Mouse (Mus musculus): ENCODE data around the gene Ptprn. TPM values are rescaled to one million over a fixed set of nuclear protein-coding genes. Genes with fewer than 3 reads are reported as not detected.

Gene Ptprn
- polyA plus RNA-seq, 1 experiment from 2014 or later, result 0.54 TPM

DNA sequence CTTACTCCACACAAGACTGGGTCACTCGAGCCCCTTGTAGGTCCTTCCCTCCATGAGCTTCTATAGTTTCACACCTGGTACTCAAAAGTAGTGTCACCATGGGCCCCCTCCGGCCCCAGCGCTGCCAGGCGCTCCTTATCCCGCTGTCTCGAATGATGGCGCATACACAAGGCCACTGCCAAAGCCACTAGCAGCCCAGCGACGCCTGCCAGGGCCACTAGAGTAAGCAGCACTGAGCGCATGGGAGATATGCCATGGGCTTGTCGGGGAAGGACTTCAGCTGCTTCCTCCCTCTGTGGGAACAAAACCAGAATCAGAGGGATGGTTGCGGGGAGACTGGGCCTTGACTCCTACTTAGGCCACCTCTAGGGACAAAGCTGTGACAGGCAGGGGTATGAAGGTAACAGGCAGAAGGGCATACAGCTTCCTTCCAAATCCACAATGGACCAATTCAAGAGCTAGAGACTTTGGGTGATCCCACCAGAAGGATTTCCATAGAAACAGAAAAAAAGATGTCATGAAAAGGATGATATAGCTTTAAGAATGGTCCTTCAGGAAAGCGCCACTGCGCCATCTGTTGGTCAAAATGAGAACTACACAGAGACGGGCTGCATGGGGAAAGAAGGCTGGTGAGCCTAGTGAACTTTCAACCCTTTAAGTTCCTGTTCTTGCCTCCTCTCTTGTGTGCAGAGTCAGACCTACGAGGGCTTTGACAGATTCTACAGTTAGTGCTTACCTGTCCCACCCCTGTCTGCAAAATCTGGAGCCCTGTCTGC, 10.3 kb downstream of the Ptprn start:
- no peak for ATAC-seq (ENCODE audit: low FRiP score, low TSS enrichment)
- Histone ChIP-seq H3K4me1 (ENCODE audit: insufficient read depth, low read length) (no peaks in the 10 kb centered on the region; the same call in 1 of the 2 replicates), H3K9me3 (ENCODE audit: low read length) (no peaks in the 10 kb centered on the region), H3K9ac (replicated peaks; ENCODE audit: low read length) (no peak overlapping the region), H3K27me3 (ENCODE audit: insufficient read depth, low read length) (no peaks in the 10 kb centered on the region), H3K36me3 (ENCODE audit: insufficient read depth, low read length) (no peaks in the 10 kb centered on the region), H3K27ac (ENCODE audit: low read length) (no peak overlapping the region), H3K4me3 (ENCODE audit: low read length) (no peak overlapping the region), H3K4me2 (replicated peaks; ENCODE audit: low read depth, low read length) (no peak overlapping the region)
- WGBS, result 62% methylated on average over 16 of the region's 16 CpGs

DNA sequence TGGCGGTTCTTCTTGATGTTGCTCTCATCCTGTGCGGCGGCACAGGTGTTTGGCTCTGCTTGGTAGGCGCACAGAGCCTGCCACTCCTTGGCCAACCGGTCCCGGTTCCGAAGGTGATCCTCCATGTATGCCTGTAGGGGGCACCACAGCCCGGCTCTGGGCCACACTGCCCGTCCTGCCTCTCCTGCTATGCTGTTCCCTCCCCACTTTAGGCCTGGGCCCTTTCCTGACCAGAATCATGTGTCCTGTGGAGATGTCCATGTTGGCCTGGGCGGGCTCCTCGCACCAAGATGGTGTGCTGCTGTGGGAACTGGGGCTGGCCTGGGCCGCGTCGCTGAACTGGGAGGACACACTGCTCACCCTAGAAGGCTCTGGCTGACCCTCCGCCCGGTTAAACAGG, 11.3 kb downstream of the Ptprn start:
- peaks cover 6% of the 10 kb centered on the region for H3K4me1 ChIP-seq (ENCODE audit: insufficient read depth, low read length)
- no peak overlapping the region for H3K4me3 ChIP-seq (ENCODE audit: low read length)
- no peak overlapping the region for H3K9ac ChIP-seq (replicated peaks; ENCODE audit: low read length)
- H3K27ac ChIP-seq (ENCODE audit: low read length), result no peak overlapping the region
- no peak for ATAC-seq (ENCODE audit: low FRiP score, low TSS enrichment)
- H3K36me3 ChIP-seq (ENCODE audit: insufficient read depth, low read length), result no peaks in the 10 kb centered on the region
- H3K4me2 ChIP-seq (replicated peaks; ENCODE audit: low read depth, low read length), result no peak overlapping the region
- 79% methylated on average over 16 of the region's 16 CpGs for WGBS
- H3K9me3 ChIP-seq (ENCODE audit: low read length), result no peaks in the 10 kb centered on the region
- H3K27me3 ChIP-seq (ENCODE audit: insufficient read depth, low read length), result no peaks in the 10 kb centered on the region

- no peak overlapping the region for H3K4me3 ChIP-seq (ENCODE audit: low read length)
- no peak overlapping the region for H3K27ac ChIP-seq (ENCODE audit: low read length)
- no peak overlapping the region for H3K9ac ChIP-seq (replicated peaks; ENCODE audit: low read length)
- no peaks in the 10 kb centered on the region for H3K36me3 ChIP-seq (ENCODE audit: insufficient read depth, low read length)
- WGBS, result 69% methylated on average over 13 of the region's 13 CpGs
- 0 out of 2 replicates have a peak, but pooled peaks have one; percentile 6 for ATAC-seq (ENCODE audit: low FRiP score, low TSS enrichment)
- H3K4me1 ChIP-seq (ENCODE audit: insufficient read depth, low read length), result peaks cover 11% of the 10 kb centered on the region
- no peak overlapping the region for H3K4me2 ChIP-seq (replicated peaks; ENCODE audit: low read depth, low read length)
- H3K9me3 ChIP-seq (ENCODE audit: low read length), result no peaks in the 10 kb centered on the region
- no peaks in the 10 kb centered on the region for H3K27me3 ChIP-seq (ENCODE audit: insufficient read depth, low read length)
These were observed 12.0 kb downstream of the Ptprn start for GRCm38 (mm10) chr1:75252308-75252707.

DNA sequence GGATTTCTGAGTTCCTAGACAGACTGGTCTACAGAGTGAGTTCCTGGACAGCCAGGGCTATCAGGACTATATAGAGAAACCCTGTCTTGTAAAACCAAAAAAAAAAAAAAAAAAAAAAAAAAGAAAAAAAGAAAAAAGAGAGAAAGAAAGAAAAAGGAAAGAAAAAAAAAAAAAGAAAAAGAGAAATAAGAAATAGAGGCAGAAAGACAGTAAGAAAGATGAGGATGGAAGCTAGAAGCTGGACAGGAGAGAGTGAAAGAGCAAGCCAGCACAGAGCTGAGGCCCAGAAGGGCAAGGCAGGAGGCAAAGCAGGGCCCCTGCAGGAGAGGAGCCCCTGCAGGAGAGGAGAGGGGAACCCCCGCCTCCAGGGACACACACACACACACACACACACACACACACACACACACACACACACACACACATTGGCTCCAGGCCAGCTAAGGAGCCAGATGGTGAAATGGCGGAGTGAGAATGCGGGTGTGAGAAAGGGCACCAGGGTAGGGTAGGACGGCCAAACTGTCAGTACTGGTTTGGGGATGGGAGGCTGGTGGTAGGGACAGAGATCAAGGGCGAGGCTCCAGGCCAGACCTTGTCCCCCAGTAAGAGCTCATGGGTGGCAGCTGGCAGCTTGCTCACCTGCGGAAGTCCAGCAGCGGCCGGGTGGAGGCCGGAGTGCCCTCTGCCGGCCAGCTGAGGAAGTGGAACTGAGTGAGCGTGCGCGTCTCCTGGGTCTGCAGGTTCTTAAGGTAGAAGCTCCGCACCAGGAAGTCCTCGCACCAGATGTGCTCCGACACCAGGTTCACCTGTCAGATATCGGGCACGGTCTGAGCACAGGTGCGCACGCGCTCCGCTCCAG, 13.0 kb downstream of the Ptprn start:
- ATAC-seq (ENCODE audit: low FRiP score, low TSS enrichment), result peak; percentile 63
- Histone ChIP-seq H3K36me3 (ENCODE audit: insufficient read depth, low read length) (no peaks in the 10 kb centered on the region), H3K27me3 (ENCODE audit: insufficient read depth, low read length) (no peaks in the 10 kb centered on the region), H3K4me3 (ENCODE audit: low read length) (peak overlapping the region; percentile 24), H3K4me2 (replicated peaks; ENCODE audit: low read depth, low read length) (peak overlapping the region; percentile 48), H3K9me3 (ENCODE audit: low read length) (no peaks in the 10 kb centered on the region), H3K27ac (ENCODE audit: low read length) (no peak overlapping the region), H3K9ac (replicated peaks; ENCODE audit: low read length) (0 out of 2 replicates have a peak overlapping the region, but pooled peaks have one; percentile 3), H3K4me1 (ENCODE audit: insufficient read depth, low read length) (peaks cover 11% of the 10 kb centered on the region)
- 5% methylated on average over 22 of the region's 22 CpGs for WGBS

- 0 out of 2 replicates have a peak, but pooled peaks have one; percentile 21 for ATAC-seq (ENCODE audit: low FRiP score, low TSS enrichment)
- Histone ChIP-seq H3K27ac (ENCODE audit: low read length) (no peak overlapping the region), H3K4me3 (ENCODE audit: low read length) (no peak overlapping the region), H3K27me3 (ENCODE audit: insufficient read depth, low read length) (no peaks in the 10 kb centered on the region), H3K4me2 (replicated peaks; ENCODE audit: low read depth, low read length) (no peak overlapping the region), H3K36me3 (ENCODE audit: insufficient read depth, low read length) (no peaks in the 10 kb centered on the region), H3K9ac (replicated peaks; ENCODE audit: low read length) (no peak overlapping the region), H3K9me3 (ENCODE audit: low read length) (no peaks in the 10 kb centered on the region), H3K4me1 (ENCODE audit: insufficient read depth, low read length) (peaks cover 11% of the 10 kb centered on the region)
- WGBS, result 50% methylated on average over 3 of the region's 3 CpGs
These were observed 13.8 kb downstream of the Ptprn start for GRCm38 (mm10) chr1:75250498-75250897.

DNA sequence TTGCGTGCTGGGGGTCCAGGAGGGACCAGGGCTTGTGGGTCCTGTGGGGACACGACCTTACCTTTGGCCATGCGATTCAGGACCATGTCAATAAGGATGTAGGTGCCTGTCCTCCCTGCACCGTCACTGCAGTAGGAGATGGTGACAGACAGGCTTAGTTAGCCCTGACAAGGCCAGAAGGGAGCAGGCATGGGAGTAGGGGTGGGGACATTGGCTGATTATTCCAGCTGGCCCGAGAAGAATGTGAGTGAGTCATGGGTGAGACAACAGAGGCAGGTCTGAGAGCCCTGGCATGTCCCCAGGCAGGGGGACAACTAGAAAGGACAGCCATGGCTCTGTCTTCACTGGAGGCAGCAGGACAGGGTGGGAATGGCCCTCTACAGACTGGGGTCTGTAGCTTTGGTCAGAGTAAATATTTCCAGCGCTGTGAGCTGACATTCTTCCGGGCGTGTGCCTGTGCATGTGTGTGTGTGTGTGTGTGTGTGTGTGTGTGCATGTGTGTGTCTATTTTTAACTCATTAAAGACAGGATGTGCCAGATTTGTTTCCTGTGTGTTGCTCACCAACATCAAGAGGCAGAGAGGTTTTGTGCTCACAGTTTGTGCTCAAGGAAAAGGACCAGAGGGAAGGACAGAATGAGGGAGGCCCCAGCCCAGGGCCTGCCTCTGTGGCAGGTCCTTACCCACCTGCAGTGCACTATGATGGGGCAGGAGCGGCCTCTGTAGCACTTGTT, 16.1 kb downstream of the Ptprn start:
- peak overlapping the region; percentile 50; the same call in 1 of the 2 replicates for H3K9ac ChIP-seq (replicated peaks; ENCODE audit: low read length)
- no peaks in the 10 kb centered on the region for H3K27me3 ChIP-seq (ENCODE audit: insufficient read depth, low read length)
- peaks cover 11% of the 10 kb centered on the region for H3K4me1 ChIP-seq (ENCODE audit: insufficient read depth, low read length)
- no peak overlapping the region for H3K4me3 ChIP-seq (ENCODE audit: low read length)
- peaks cover 8% of the 10 kb centered on the region; the same call in 1 of the 2 replicates for H3K36me3 ChIP-seq (ENCODE audit: insufficient read depth, low read length)
- no peak for ATAC-seq (ENCODE audit: low FRiP score, low TSS enrichment)
- 0 out of 2 replicates have a peak overlapping the region, but pooled peaks have one; percentile 29 for H3K27ac ChIP-seq (ENCODE audit: low read length)
- no peak overlapping the region for H3K4me2 ChIP-seq (replicated peaks; ENCODE audit: low read depth, low read length)
- H3K9me3 ChIP-seq (ENCODE audit: low read length), result no peaks in the 10 kb centered on the region
- 46% methylated on average over 9 of the region's 9 CpGs for WGBS

- H3K4me1 ChIP-seq (ENCODE audit: insufficient read depth, low read length), result peaks cover 11% of the 10 kb centered on the region
- no peak overlapping the region for H3K4me2 ChIP-seq (replicated peaks; ENCODE audit: low read depth, low read length)
- peaks cover 10% of the 10 kb centered on the region; the same call in 1 of the 2 replicates for H3K36me3 ChIP-seq (ENCODE audit: insufficient read depth, low read length)
- WGBS, result 75% methylated on average over 16 of the region's 16 CpGs
- no peak for ATAC-seq (ENCODE audit: low FRiP score, low TSS enrichment)
- no peaks in the 10 kb centered on the region for H3K27me3 ChIP-seq (ENCODE audit: insufficient read depth, low read length)
- no peak overlapping the region for H3K4me3 ChIP-seq (ENCODE audit: low read length)
- no peak overlapping the region for H3K9ac ChIP-seq (replicated peaks; ENCODE audit: low read length)
- no peaks in the 10 kb centered on the region for H3K9me3 ChIP-seq (ENCODE audit: low read length)
- no peak overlapping the region for H3K27ac ChIP-seq (ENCODE audit: low read length)
These were observed 17.0 kb downstream of the Ptprn start for GRCm38 (mm10) chr1:75247071-75247930.

- WGBS, result 28% methylated on average over 4 of the region's 4 CpGs
- H3K9me3 ChIP-seq (ENCODE audit: low read length), result no peaks in the 10 kb centered on the region
These were observed 19.5 kb downstream of the Ptprn start for GRCm38 (mm10) chr1:75244836-75245235.

More at GRCm38 (mm10) chr1:75244836-75245235, 19.5 kb downstream of the Ptprn start:
- Histone ChIP-seq H3K4me1 (ENCODE audit: insufficient read depth, low read length) (peaks cover 11% of the 10 kb centered on the region), H3K27ac (ENCODE audit: low read length) (no peak overlapping the region), H3K9ac (replicated peaks; ENCODE audit: low read length) (no peak overlapping the region), H3K27me3 (ENCODE audit: insufficient read depth, low read length) (no peaks in the 10 kb centered on the region), H3K36me3 (ENCODE audit: insufficient read depth, low read length) (peaks cover 19% of the 10 kb centered on the region; the same call in 1 of the 2 replicates), H3K4me3 (ENCODE audit: low read length) (no peak overlapping the region), H3K4me2 (replicated peaks; ENCODE audit: low read depth, low read length) (no peak overlapping the region)
- peak; percentile 69 for ATAC-seq (ENCODE audit: low FRiP score, low TSS enrichment)
